Mouse (Mus musculus): ENCODE measurements around the gene Spns2. TPM values are rescaled to one million over a fixed set of nuclear protein-coding genes. Genes with fewer than 3 reads are reported as not detected.

Gene Spns2
- polyA plus RNA-seq, 1 experiment from 2014 or later, result 11.1 TPM

DNA sequence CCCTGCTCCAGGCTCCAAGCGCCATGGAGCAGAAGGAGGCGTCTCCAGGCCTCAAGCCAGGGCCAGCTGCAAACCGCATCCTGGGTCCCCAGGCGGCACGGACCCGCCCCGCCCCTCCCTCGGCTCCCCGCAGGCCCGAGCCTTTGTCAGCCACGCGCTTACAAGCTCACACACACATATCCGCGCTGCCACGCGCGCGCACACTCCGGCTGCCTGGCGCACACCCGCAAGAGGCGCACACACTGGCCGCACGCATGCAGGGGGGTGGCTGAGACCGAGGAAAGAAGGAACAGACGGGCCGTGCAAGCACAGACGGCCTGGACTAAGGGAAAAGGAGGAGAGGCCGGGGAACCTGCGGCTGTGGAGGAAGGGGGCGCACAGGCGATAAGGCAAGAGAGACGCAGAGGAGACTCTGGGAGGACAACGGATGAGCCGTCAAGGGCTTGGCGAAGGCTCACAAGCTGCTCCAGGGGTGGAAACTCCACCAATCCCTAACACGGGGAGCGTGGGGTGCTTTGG is 892 bp downstream of the Spns2 start:
- H3K4me2 ChIP-seq (replicated peaks; ENCODE audit: low read depth, low read length), result peak overlapping the region; percentile 98
- peak overlapping the region; percentile 71 for H3K4me3 ChIP-seq (ENCODE audit: low read depth, low read length)
- H3K27ac ChIP-seq (ENCODE audit: low read length), result peak overlapping the region; percentile 43; the same call in 1 of the 2 replicates
- H3K27me3 ChIP-seq (replicated peaks; ENCODE audit: insufficient read depth, low read length), result 0 out of 2 replicates have a peak, but pooled peaks cover 3% of the 10 kb centered on the region
- H3K9ac ChIP-seq (replicated peaks; ENCODE audit: low read depth), result peak overlapping the region; percentile 46
- peaks cover 11% of the 10 kb centered on the region; the same call in 1 of the 2 replicates for H3K4me1 ChIP-seq (ENCODE audit: insufficient read depth, low read depth, low read length)
- under 1% methylated on average over 35 of the region's 38 CpGs for WGBS
- peak; percentile 27; the same call in 1 of the 2 replicates for ATAC-seq
- no peaks in the 10 kb centered on the region for H3K9me3 ChIP-seq (ENCODE audit: low read length)
- no peaks in the 10 kb centered on the region for H3K36me3 ChIP-seq (ENCODE audit: insufficient read depth, low read length)
- TF ChIP-seq CTCF (IDR thresholded peaks at IDR 0.05) (peak; percentile 30; the same call in 1 of the 2 replicates), EP300 (IDR thresholded peaks at IDR 0.05) (no peak)
- DNase-seq (ENCODE audit: low spot score), result no peak

GRCm38 (mm10) chr11:72487739-72488138 is 2.0 kb downstream of the Spns2 start:
- 86% methylated on average over 2 of the region's 2 CpGs for WGBS
- ATAC-seq (no peak), DNase-seq (ENCODE audit: low spot score) (no peak)

GRCm38 (mm10) chr11:72487171-72487570 is 2.5 kb downstream of the Spns2 start:
- no peak overlapping the region for H3K4me3 ChIP-seq (ENCODE audit: low read depth, low read length)
- no peak for ATAC-seq
- peaks cover 17% of the 10 kb centered on the region; the same call in 1 of the 2 replicates for H3K4me1 ChIP-seq (ENCODE audit: insufficient read depth, low read depth, low read length)
- H3K4me2 ChIP-seq (replicated peaks; ENCODE audit: low read depth, low read length), result peak overlapping the region; percentile 98
- no peak overlapping the region for H3K9ac ChIP-seq (replicated peaks; ENCODE audit: low read depth)
- no peak for DNase-seq (ENCODE audit: low spot score)
- H3K27me3 ChIP-seq (replicated peaks; ENCODE audit: insufficient read depth, low read length), result 0 out of 2 replicates have a peak, but pooled peaks cover 3% of the 10 kb centered on the region
- no peaks in the 10 kb centered on the region for H3K9me3 ChIP-seq (ENCODE audit: low read length)
- H3K27ac ChIP-seq (ENCODE audit: low read length), result no peak overlapping the region
- TF ChIP-seq EP300 (IDR thresholded peaks at IDR 0.05), result no peak
- no peak for TF ChIP-seq CTCF (IDR thresholded peaks at IDR 0.05)
- H3K36me3 ChIP-seq (ENCODE audit: insufficient read depth, low read length), result no peaks in the 10 kb centered on the region
- WGBS, result 33% methylated on average over 5 of the region's 5 CpGs

More at GRCm38 (mm10) chr11:72487739-72488138, 2.0 kb downstream of the Spns2 start:
- peaks cover 17% of the 10 kb centered on the region; the same call in 1 of the 2 replicates for H3K4me1 ChIP-seq (ENCODE audit: insufficient read depth, low read depth, low read length)
- peak overlapping the region; percentile 71; the same call in 1 of the 2 replicates for H3K4me3 ChIP-seq (ENCODE audit: low read depth, low read length)
- no peaks in the 10 kb centered on the region for H3K9me3 ChIP-seq (ENCODE audit: low read length)
- TF ChIP-seq EP300 (IDR thresholded peaks at IDR 0.05), result no peak
- no peak for TF ChIP-seq CTCF (IDR thresholded peaks at IDR 0.05)
- no peaks in the 10 kb centered on the region for H3K36me3 ChIP-seq (ENCODE audit: insufficient read depth, low read length)
- no peak overlapping the region for H3K9ac ChIP-seq (replicated peaks; ENCODE audit: low read depth)
- H3K27me3 ChIP-seq (replicated peaks; ENCODE audit: insufficient read depth, low read length), result 0 out of 2 replicates have a peak, but pooled peaks cover 3% of the 10 kb centered on the region
- 0 out of 2 replicates have a peak overlapping the region, but pooled peaks have one; percentile 7 for H3K27ac ChIP-seq (ENCODE audit: low read length)
- peak overlapping the region; percentile 98 for H3K4me2 ChIP-seq (replicated peaks; ENCODE audit: low read depth, low read length)

GRCm38 (mm10) chr11:72485960-72486359 is 3.7 kb downstream of the Spns2 start:
- DNase-seq (ENCODE audit: low spot score) (no peak), ATAC-seq (no peak)
- WGBS, result 67% methylated on average over 11 of the region's 11 CpGs
- Histone ChIP-seq H3K4me3 (ENCODE audit: low read depth, low read length) (no peak overlapping the region), H3K4me1 (ENCODE audit: insufficient read depth, low read depth, low read length) (peaks cover 17% of the 10 kb centered on the region; the same call in 1 of the 2 replicates), H3K9me3 (ENCODE audit: low read length) (no peaks in the 10 kb centered on the region), H3K9ac (replicated peaks; ENCODE audit: low read depth) (no peak overlapping the region), H3K4me2 (replicated peaks; ENCODE audit: low read depth, low read length) (no peak overlapping the region), H3K36me3 (ENCODE audit: insufficient read depth, low read length) (no peaks in the 10 kb centered on the region), H3K27ac (ENCODE audit: low read length) (peak overlapping the region; percentile 12; the same call in 1 of the 2 replicates), H3K27me3 (replicated peaks; ENCODE audit: insufficient read depth, low read length) (0 out of 2 replicates have a peak, but pooled peaks cover 3% of the 10 kb centered on the region)
- no peak for TF ChIP-seq EP300 (IDR thresholded peaks at IDR 0.05)
- no peak for TF ChIP-seq CTCF (IDR thresholded peaks at IDR 0.05)

DNA sequence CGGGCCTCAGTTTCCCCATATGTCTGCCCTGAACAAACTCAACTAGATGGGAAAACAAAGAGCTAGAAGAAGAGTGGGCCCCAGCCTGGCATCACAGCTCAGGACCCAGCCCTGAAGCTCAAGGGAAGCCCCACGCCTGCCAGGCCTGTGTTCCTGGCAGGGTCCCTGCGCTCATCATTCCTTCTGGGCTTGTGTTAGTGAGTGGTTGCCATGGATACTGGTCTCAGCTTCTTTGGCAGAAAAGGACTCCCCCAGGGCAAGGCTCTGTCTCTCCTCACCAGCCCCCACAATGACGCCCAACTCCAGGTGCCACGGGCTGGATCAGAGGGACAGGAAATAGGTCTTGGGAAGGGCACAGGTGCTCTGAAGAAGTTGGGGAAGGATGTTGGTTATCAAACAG is 4.5 kb downstream of the Spns2 start:
- Histone ChIP-seq H3K4me2 (replicated peaks; ENCODE audit: low read depth, low read length) (no peak overlapping the region), H3K27ac (ENCODE audit: low read length) (no peak overlapping the region), H3K4me1 (ENCODE audit: insufficient read depth, low read depth, low read length) (peaks cover 17% of the 10 kb centered on the region; the same call in 1 of the 2 replicates), H3K9me3 (ENCODE audit: low read length) (no peaks in the 10 kb centered on the region), H3K27me3 (replicated peaks; ENCODE audit: insufficient read depth, low read length) (0 out of 2 replicates have a peak, but pooled peaks cover 3% of the 10 kb centered on the region), H3K36me3 (ENCODE audit: insufficient read depth, low read length) (no peaks in the 10 kb centered on the region), H3K4me3 (ENCODE audit: low read depth, low read length) (no peak overlapping the region), H3K9ac (replicated peaks; ENCODE audit: low read depth) (no peak overlapping the region)
- WGBS, result 51% methylated on average over 5 of the region's 5 CpGs
- TF ChIP-seq CTCF (IDR thresholded peaks at IDR 0.05), result no peak
- TF ChIP-seq EP300 (IDR thresholded peaks at IDR 0.05), result no peak
- DNase-seq (ENCODE audit: low spot score) (no peak), ATAC-seq (no peak)

DNA sequence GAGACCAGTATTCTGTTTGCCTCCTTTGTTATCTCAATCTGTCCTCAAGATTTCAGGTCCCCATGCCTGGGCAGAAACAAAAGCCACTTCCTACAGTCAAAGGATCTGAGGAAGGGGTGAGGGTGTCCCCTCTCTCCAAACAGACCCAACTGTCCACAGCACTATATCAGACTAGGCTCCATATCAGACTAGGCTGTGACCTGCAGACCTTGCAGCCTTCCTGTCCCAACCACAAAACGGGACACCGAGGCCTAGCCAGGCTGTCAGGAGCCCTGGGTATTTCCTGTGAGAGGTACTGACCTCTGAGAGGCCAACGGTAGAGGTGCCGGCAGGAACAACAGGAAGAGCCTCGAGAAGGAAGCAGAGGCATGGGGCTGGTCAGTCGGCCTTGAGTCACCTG is 5.2 kb downstream of the Spns2 start:
- Histone ChIP-seq H3K27ac (ENCODE audit: low read length) (0 out of 2 replicates have a peak overlapping the region, but pooled peaks have one; percentile 9), H3K36me3 (ENCODE audit: insufficient read depth, low read length) (no peaks in the 10 kb centered on the region), H3K4me3 (ENCODE audit: low read depth, low read length) (no peak overlapping the region), H3K9me3 (ENCODE audit: low read length) (no peaks in the 10 kb centered on the region), H3K9ac (replicated peaks; ENCODE audit: low read depth) (no peak overlapping the region), H3K4me1 (ENCODE audit: insufficient read depth, low read depth, low read length) (peaks cover 17% of the 10 kb centered on the region; the same call in 1 of the 2 replicates), H3K27me3 (replicated peaks; ENCODE audit: insufficient read depth, low read length) (0 out of 2 replicates have a peak, but pooled peaks cover 3% of the 10 kb centered on the region), H3K4me2 (replicated peaks; ENCODE audit: low read depth, low read length) (no peak overlapping the region)
- ATAC-seq (no peak), DNase-seq (ENCODE audit: low spot score) (no peak)
- TF ChIP-seq CTCF (IDR thresholded peaks at IDR 0.05) (no peak), EP300 (IDR thresholded peaks at IDR 0.05) (no peak)
- WGBS, result 23% methylated on average over 6 of the region's 6 CpGs

Measured in lung, postnatal 0 days (tissue).